Mouse (Mus musculus) left cerebral cortex, postnatal 14 days (tissue): ENCODE results near the gene Slfn5. TPM values are rescaled to one million over a fixed set of nuclear protein-coding genes. Genes with fewer than 3 reads are reported as not detected.
A peak's percentile ranks its signal among the peaks of the same experiment; 100 is the strongest.
"Not testable (repeated sequence)": the region's sequence is repeated elsewhere in the genome, so short reads cannot be mapped to it uniquely, and the experiment has no call there.

Experiments used
- DNase-seq, 2 experiments: peaks; one replicate each; pipeline ENCODE4 v3.0.0; 2021 to 2022; ENCODE audit warnings: low spot score in 2 of 2, mixed read lengths in 1 of 2
- intact Hi-C: fragments of 180-260 bp; cut with DNase I; formaldehyde crosslinking; loops from one replicate; pipeline ENCODE4 v1.15.1; 2025
- long read RNA-seq, 2 experiments: library from polyadenylated mRNA; stranded (forward); transcript quantifications; one replicate each; pipeline ENCODE4 v2.0.0; 2021
- total RNA-seq, 2 experiments: library from RNA; stranded (reverse); gene quantifications; 2 replicates each; pipeline ENCODE4 v1.2.3; 2021

Slfn5 gene
- total RNA-seq = 1 to 10 TPM; 4.0 to 5.0 TPM
- long read RNA-seq, experiment 1, partial matches to known transcripts = 0 of 1 reads
- long read RNA-seq, experiment 1, other reads (novel, unspliced or antisense) = 1 of 1 reads
- long read RNA-seq, experiment 2 = 0 reads

- no peak for DNase-seq
- intact Hi-C loops = no loop called here
Observed at GRCm38 (mm10) chr11:82950736-82951481, at the start of gene Slfn5. Gene Slfn5 (plus strand): TSS chr11:82951349.

DNA sequence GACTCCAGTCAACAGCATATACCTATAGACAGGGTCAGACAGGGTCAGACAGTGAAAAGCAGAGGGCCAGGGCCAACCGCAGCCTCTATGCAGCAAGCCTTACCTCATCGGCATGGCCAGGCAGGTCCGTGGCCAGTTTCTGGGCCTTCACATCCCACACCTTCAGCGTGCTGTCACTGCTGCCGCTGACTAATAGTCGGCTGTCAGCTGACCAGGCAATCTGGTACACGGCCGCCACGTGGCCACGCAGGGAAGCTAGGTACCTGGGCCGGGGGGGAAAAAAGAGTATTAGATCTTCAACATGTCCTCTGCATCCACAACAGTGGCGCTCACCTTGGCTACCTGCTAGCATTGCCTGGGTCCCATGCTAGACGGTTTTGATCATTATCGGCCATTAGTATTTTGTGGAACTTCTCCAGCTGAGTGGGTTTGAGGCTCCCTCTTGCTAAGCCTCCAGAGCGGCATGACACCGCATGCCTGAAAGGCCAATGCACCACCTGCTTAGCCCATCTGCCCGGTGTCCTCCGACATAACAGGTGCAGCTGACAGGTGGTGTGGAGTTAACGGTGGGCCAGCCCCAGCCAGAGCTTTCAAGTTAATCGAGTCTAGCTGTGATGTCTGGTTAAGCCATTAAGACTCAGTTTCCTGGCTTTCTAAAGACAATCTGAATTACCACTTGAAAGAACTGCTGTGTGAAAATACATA is 49.4 kb upstream of the Slfn5 start:
- intact Hi-C loops = no loop called here
- DNase-seq = no peak

- no peak for DNase-seq
- intact Hi-C loops = no loop called here
Observed at GRCm38 (mm10) chr11:82904952-82905351, 46.2 kb upstream of the Slfn5 start.

DNA sequence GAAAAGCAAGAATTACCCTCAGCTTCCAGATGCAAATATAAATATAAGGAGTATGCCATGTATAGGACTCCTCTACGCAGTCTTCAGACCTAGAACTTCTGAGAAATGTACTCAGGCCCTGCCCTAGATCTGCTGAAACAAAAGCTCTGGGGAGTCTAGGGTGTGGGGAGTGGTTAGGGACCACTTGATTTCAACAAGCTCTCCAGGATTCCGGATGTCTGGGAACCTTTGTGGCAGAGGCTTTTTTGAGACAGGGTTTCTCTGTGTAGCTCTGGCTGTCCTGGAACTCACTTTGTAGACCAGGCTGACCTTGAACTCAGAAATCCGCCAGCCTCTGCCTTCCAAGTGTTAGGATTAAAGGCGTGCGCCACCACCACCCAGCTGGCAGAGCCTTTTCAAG is 45.3 kb upstream of the Slfn5 start:
- intact Hi-C loops = no loop called here
- DNase-seq = no peak

DNA sequence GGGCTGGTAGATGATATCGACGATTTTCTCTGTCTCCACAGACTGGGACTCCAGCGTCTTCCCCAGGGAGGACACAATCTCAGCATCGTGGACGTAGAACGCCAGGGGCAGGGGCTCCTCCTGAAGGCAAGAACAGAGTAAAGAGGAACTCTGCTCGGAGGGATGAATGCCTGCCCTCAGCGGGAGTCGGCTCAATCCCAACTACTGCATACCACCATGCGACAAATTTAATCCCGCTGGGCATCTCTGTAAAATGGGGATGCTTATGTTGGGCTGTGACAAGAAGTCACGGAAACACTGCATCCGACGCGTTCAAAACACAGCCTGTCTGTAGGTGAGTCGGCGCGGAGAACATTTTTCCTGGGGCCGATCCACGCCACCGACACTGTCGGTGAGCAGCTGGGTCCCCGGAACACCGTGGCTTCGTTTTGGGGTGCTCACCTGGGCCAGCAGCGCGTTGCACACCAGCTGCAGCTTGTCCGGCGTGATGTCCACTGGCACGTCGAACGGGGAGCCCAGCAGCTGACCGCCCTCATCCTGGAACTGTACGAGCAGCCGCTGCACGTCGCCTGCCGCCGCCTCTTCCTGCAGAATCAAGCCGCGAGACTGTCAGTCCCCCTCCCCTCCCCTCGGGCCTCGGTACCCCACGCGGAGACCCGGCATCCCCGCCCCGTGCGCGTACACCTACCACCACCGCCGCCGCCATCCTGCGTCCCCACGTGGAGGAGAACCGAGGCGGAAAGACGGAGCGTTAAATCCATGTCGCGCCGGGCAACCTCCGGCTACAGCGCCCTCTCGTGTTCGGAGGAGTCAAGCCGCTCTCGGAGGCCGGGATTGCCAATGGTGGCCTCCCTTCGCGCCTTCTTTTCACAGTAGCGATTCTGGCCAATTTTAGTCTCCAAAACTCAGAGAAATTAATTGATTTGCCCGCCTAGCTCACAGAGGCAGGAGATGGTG is 43.2 kb upstream of the Slfn5 start, which contains the start of gene Nle1:
Gene Nle1, minus strand, starts transcription at position 761 of the 957 bp plus-strand sequence.
- intact Hi-C loops = no loop called here
- DNase-seq = peak; percentile 92 to 95

GRCm38 (mm10) chr11:82908608-82908989 is 42.5 kb upstream of the Slfn5 start:
- intact Hi-C loops = no loop called here
- no peak for DNase-seq

DNA sequence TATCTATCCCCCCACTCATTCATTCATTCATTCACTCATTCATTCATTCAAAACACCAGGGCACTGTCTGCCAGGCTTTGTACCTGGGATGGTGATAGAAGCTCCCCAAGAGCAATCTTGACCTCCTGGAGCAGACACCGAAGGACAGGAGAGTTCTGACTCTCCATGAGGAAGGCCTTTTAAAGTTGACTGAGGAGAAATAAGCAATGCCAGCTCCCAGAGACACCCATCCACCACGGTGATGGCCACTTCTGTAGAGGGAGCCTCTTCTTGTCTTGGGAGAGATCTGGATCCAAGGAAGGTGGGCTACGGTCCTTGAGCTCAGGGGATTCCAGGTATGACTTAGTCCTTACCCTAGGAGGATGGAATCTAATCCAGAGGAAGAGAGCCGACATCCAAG is 40.9 kb upstream of the Slfn5 start, which contains the start of gene Unc45b:
Gene Unc45b, plus strand, starts transcription at position 301 of the 400 bp plus-strand sequence.
- intact Hi-C loops = no loop called here
- no peak for DNase-seq

DNA sequence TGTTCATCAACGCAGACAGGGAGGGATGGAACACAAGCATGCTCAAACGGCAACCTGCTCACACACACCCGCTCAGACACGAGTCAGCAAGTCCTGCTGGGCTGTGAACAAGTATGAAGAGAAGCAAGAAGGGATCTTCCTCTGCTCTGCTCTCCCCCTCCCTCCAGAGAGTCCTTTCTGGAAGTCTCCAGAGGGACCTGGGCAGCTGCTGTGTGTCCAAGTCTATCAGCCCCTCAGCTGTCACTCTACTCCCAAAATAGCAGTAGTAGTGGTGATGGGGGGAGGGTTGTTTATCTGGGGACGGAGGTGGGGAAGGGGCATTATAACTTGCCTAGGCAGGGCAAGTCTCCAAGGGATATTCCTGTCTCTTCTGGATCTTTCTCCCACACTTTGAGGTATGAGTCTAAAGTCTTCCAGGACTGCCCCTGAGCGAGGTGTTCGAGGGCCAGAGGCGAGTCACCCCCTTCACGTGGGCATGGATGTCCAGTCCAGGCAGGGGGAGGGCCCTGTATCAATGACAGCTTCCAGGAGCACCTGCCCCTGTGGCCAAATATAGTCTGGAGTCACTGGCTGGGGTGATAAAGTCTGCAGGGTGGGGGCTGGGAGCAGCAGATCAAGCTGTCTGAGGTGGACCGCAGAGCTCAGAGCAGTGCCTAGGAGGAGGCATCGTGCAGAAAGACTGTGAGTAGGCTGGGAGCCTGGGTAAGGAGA is 40.3 kb upstream of the Slfn5 start:
- DNase-seq = no peak
- intact Hi-C loops = no loop called here

DNA sequence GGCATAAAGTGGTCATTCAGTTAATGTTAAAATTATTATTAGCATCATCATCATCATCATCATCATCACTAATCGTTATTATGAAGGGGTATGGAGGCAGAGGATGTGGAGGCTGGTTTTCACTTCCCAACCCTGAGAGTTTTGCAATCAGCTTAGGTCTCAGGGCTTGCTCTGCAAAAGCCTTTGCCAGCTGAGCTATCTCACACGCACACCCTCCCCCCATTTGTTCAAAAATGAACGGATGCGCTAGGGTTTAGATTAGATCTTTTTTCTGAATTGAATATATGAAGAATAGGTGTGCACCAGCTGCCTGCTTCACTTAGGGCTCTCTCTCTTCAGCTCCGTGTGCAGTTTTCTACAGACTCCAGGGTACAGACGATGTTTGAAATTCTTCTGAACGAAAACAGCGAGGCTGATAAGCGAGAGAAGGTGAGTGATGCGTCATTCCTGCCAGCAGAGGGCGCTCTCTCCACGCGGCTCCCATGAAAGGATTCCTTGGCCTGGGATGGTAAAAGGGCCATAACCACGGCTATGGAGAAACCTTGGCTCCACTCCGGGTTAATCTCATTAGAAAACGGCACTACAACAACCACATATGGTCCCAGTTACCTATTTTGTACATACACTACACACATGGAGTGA is 36.3 kb upstream of the Slfn5 start:
- intact Hi-C loops = loop anchor here (2.0 to 5.0 kb wide), 2 partner anchors 274 to 347 kb away; no protein-coding TSS in a partner anchor
- peak; percentile 62 to 84 for DNase-seq

DNA sequence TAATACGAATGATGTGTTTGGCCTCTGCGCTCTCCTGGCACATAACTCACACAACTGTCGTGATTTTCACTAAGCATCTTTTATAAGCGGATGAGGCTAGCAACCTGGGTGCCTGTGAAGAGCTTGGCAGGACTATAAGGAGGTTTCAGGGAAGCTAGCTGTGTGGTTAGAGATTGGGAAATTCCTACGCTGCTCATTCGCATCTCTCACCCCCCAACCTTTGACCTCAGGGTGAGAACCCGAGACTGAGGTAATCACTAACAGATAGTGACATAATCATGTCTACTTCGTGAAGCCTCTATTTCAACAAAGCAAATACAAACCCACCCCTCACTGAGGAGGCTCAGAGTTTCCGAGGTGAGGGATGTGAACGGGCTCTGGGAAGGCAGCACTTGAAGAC is 30.4 kb upstream of the Slfn5 start:
- intact Hi-C loops = no loop called here
- DNase-seq = no peak

DNA sequence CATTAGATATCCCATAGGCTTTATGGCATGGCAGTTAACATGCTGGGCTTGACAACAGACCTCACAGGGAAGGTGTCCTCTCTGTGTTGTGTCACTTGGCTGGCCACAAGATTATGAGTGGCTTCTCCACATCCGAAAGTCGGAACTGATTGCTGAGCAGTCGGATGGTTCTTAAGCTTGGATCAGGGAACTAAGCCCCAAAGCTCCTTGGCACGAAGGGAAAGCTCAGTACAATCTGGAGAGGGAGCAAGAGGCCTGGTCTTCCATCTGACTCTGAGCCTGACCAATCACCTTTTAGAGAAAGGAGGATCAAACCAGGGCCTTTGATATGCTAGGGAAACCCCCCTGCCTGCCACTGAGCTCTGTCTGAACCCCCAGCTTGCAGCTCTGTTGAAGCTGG is 29.5 kb upstream of the Slfn5 start:
- DNase-seq = no peak
- intact Hi-C loops = no loop called here

DNA sequence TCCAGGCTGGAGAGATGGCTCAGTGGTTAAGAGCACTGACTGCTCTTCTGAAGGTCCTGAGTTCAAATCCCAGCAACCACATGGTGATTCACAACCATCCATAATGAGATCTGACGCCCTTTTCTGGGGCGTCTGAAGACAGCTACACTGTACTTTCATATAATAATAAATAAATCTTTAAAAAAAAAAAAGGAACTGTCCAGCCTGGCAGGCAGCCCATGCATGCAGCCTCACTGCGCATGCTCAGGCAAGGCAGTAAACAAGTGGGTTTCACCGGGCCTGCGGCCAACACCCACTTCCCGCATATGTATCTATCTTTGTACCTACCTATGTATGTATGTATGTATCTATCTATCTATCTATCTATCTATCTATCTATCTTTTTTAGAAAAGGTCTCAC is 27.2 kb upstream of the Slfn5 start:
- intact Hi-C loops, DNase-seq: not testable (repeated sequence)

DNA sequence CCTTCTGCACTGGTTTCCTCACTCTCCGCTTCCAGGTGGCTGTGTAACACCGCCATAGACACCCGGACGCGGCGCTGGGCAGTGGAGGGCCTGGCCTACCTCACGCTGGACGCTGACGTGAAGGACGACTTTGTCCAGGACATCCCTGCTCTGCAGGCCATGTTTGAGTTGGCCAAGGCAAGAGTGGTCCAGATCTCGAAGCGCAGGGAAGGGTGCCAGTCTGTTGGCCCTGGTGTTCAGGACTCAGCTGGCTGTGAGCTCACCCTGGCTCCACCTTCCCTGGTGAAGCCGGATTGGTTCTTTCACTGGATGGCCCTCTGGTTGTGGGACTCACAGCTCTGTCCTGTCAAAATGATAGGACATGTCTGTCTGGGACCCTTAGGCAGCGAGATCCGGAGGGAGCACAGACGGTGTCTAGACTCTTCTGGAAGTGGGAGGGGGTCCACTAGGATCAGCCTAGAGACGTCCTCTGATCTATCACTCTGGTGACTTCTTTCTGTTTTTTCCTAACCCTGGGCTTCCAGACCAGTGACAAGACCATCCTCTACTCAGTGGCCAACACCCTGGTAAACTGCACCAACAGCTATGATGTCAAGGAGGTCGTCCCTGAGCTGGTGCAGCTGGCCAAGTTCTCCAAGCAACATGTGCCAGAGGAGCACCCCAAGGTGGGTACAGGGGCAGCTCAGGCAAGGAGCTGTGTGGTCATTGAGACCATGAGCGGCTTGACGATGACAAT is 22.1 kb upstream of the Slfn5 start:
- no peak for DNase-seq
- intact Hi-C loops = no loop called here

DNA sequence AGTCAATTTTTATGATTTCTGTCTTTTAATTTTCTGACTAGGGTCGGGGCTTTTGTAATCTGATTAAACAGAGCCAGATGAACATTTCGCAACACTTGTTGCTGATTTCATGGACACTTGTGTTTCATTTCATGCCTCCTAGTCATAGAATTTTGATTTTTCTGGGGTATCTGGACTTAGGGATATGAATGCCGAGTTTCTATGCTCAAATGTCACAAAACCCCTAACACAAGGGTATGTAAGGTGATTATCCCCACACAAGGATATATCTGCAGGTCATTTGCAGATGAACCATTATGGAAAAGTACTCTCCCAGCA is 21.6 kb upstream of the Slfn5 start:
- intact Hi-C loops = no loop called here
- DNase-seq = no peak

GRCm38 (mm10) chr11:82930391-82930955 is 20.7 kb upstream of the Slfn5 start:
- intact Hi-C loops, DNase-seq: not testable (repeated sequence)

DNA sequence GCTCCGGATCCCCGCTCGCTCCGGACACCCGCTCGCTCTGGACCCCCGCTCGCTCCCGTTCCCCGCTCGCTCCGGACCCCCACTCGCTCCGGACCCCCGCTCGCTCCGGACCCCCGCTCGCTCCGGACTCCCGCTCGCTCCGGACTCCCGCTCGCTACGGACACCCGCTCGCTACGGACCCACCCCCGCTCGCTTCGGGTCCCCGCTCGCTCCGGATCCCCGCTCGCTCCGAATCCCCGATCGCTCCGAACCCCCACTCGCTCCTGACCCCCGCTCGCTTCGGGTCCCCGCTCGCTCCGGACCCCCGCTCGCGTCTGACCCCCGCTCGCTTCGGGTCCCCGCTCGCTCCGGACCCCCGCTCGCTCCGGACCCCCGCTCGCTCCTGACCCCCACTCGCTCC is 20.0 kb upstream of the Slfn5 start:
- DNase-seq = not testable (repeated sequence)

GRCm38 (mm10) chr11:82931671-82932450 is 19.3 kb upstream of the Slfn5 start:
- DNase-seq, intact Hi-C loops: not testable (repeated sequence)

More for the DNA sequence above, 20.0 kb upstream of the Slfn5 start:
- intact Hi-C loops = not testable (repeated sequence)
